Mouse (Mus musculus) bone marrow macrophage, adult 2 months (primary cell): Measurements from ENCODE around the gene Rassf6.

Experiments
- CTCF ChIP-seq: IDR thresholded peaks from 2 replicates; pipeline ENCODE4 v1.5.1; 2012; ENCODE audit warnings: low read depth, mild to moderate bottlenecking, low read length, moderate library complexity
- POLR2A ChIP-seq: IDR thresholded peaks from 2 replicates; pipeline ENCODE4 v1.6.1; 2012; ENCODE audit warnings: mild to moderate bottlenecking, low read depth, low read length, borderline replicate concordance

- TF ChIP-seq CTCF: no peak
- TF ChIP-seq POLR2A: no peak
Measured at GRCm38 (mm10) chr5:90687913-90688312, 47.5 kb upstream of the Rassf6 start.
